ENCODE assay signal across 21 mouse cellular contexts in the genomic region with DNA sequence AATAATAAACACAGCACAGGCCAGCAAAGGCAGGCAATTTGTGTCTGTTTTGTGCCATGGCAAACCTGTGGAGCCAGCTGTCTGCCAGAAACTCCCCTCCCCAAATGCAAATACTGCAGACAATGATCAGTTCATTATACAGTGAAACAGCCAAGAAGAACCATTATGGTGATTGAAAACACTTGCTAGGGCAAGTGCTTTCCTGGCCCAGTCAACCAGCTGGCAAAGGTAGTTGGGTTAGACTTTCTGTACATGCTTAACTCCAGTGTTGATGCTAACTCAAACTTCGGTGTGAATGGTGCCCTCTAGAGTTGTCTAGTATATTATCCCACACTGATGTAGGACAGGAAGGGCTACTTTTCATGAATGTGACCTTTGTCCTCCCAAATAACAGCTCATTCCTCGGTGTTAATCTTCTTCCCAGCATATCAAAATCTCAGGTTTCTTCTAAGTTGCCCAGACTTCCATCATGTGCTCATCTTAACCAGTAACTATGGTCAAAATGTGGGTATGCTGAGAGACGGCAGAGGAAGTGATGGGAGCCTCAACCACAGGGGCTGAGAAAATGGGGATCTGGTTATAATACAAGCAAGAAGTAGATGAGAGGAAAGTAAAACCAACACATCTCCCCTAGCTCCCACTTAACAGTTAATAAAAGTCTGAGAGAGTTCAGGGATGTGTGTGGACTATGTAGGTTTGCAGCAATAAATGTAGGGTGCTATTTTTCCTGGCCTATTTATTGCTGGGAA.
A peak's percentile ranks its signal among the peaks of the same experiment; 100 is the strongest.
DNase-seq lines count a peak whose midpoint lies in the region; ATAC-seq and TF ChIP-seq lines count a peak whose summit lies in the region.
"Had no signal": no experiment of that assay in that cellular context is flagged by ENCODE, and none has a peak within 500 bp of the region (broad histone marks: within the 10 kb centered on the region; RNA-seq: fewer than 3 reads in every experiment).

No protein-coding gene starts in this region.

- no peak overlapping the region for H3K4me3 ChIP-seq in hindbrain, embryonic 14.5 days (replicated peaks; ENCODE audit: low read length)
- no peak overlapping the region for H3K4me3 ChIP-seq in hindbrain, embryonic 12.5 days
- no peak overlapping the region for H3K4me3 ChIP-seq in limb, embryonic 14.5 days (replicated peaks; ENCODE audit: low read length)
- no peak overlapping the region for H3K4me3 ChIP-seq in limb, embryonic 10.5 days
- no peak overlapping the region for H3K4me3 ChIP-seq in forebrain, postnatal 0 days (ENCODE audit: low read depth, low read length)
- no peak overlapping the region for H3K4me3 ChIP-seq in heart, embryonic 11.5 days (ENCODE audit: low read depth, low read length)
- H3K4me3 ChIP-seq: embryonic facial prominence, embryonic 13.5 days; heart, embryonic 10.5 days; midbrain, embryonic 13.5 days had no signal

- H3K4me1 ChIP-seq in hindbrain, embryonic 14.5 days (replicated peaks; ENCODE audit: control insufficient read depth, insufficient read depth, low read length): no peaks in the 10 kb centered on the region
- peaks cover 7% of the 10 kb centered on the region; the same call in 1 of the 2 replicates for H3K4me1 ChIP-seq in hindbrain, embryonic 12.5 days
- peaks cover 19% of the 10 kb centered on the region for H3K4me1 ChIP-seq in limb, embryonic 14.5 days (ENCODE audit: control insufficient read depth, insufficient read depth, low read length)
- peaks cover 22% of the 10 kb centered on the region for H3K4me1 ChIP-seq in limb, embryonic 10.5 days
- H3K4me1 ChIP-seq in forebrain, postnatal 0 days (ENCODE audit: insufficient read depth): no peaks in the 10 kb centered on the region
- H3K4me1 ChIP-seq in heart, embryonic 11.5 days (ENCODE audit: control insufficient read depth, insufficient read depth, low read length): no peaks in the 10 kb centered on the region; the same call in 1 of the 2 replicates
- H3K4me1 ChIP-seq: heart, embryonic 10.5 days; midbrain, embryonic 13.5 days had no signal

- no peak overlapping the region for H3K4me2 ChIP-seq in hindbrain, embryonic 14.5 days (replicated peaks)
- no peak overlapping the region for H3K4me2 ChIP-seq in hindbrain, embryonic 12.5 days (replicated peaks)
- H3K4me2 ChIP-seq in limb, embryonic 14.5 days (replicated peaks; ENCODE audit: low read depth, low read length, severe bottlenecking): no peak overlapping the region
- H3K4me2 ChIP-seq in forebrain, postnatal 0 days (ENCODE audit: low read depth): no peak overlapping the region
- H3K4me2 ChIP-seq in heart, embryonic 11.5 days: no peak overlapping the region
- H3K4me2 ChIP-seq: embryonic facial prominence, embryonic 13.5 days; midbrain, embryonic 13.5 days had no signal

- H3K27ac ChIP-seq in hindbrain, embryonic 14.5 days: no peak overlapping the region
- H3K27ac ChIP-seq in hindbrain, embryonic 12.5 days: no peak overlapping the region
- no peak overlapping the region for H3K27ac ChIP-seq in limb, embryonic 14.5 days (replicated peaks; ENCODE audit: low read depth, low read length)
- no peak overlapping the region for H3K27ac ChIP-seq in limb, embryonic 10.5 days
- H3K27ac ChIP-seq in forebrain, postnatal 0 days (ENCODE audit: low read depth, low read length): no peak overlapping the region
- no peak overlapping the region for H3K27ac ChIP-seq in heart, embryonic 11.5 days (ENCODE audit: low read depth, low read length)
- H3K27ac ChIP-seq: embryonic facial prominence, embryonic 13.5 days; heart, embryonic 10.5 days; macrophage; midbrain, embryonic 13.5 days had no signal

- 80% methylated on average over 3 of the region's 3 CpGs for WGBS in hindbrain, embryonic 14.5 days
- WGBS in hindbrain, embryonic 12.5 days: 61% methylated on average over 3 of the region's 3 CpGs
- WGBS in limb, embryonic 14.5 days: 39% methylated on average over 3 of the region's 3 CpGs
- 66% methylated on average over 3 of the region's 3 CpGs for WGBS in limb, embryonic 10.5 days
- 69% methylated on average over 3 of the region's 3 CpGs for WGBS in forebrain, postnatal 0 days
- 53% methylated on average over 3 of the region's 3 CpGs for WGBS in heart, embryonic 11.5 days (ENCODE audit: insufficient replicate concordance)

- H3K9me3 ChIP-seq in hindbrain, embryonic 14.5 days (ENCODE audit: control insufficient read depth, low read length): no peaks in the 10 kb centered on the region
- H3K9me3 ChIP-seq in hindbrain, embryonic 12.5 days (replicated peaks): no peaks in the 10 kb centered on the region
- no peaks in the 10 kb centered on the region for H3K9me3 ChIP-seq in limb, embryonic 14.5 days (ENCODE audit: control insufficient read depth, low read length)
- H3K9me3 ChIP-seq in limb, embryonic 10.5 days (replicated peaks): no peaks in the 10 kb centered on the region
- H3K9me3 ChIP-seq in forebrain, postnatal 0 days (ENCODE audit: low read length): no peaks in the 10 kb centered on the region
- no peaks in the 10 kb centered on the region for H3K9me3 ChIP-seq in heart, embryonic 11.5 days (replicated peaks; ENCODE audit: control insufficient read depth, low read length)
- H3K9me3 ChIP-seq: embryonic facial prominence, embryonic 13.5 days; G1E; heart, embryonic 10.5 days; midbrain, embryonic 13.5 days had no signal

- no peaks in the 10 kb centered on the region for H3K36me3 ChIP-seq in hindbrain, embryonic 14.5 days (replicated peaks; ENCODE audit: control insufficient read depth, insufficient read depth)
- H3K36me3 ChIP-seq in hindbrain, embryonic 12.5 days: no peaks in the 10 kb centered on the region
- H3K36me3 ChIP-seq in limb, embryonic 14.5 days (ENCODE audit: control insufficient read depth, insufficient read depth, low read length): no peaks in the 10 kb centered on the region
- H3K36me3 ChIP-seq in limb, embryonic 10.5 days: no peaks in the 10 kb centered on the region
- H3K36me3 ChIP-seq in forebrain, postnatal 0 days (ENCODE audit: insufficient read depth): no peaks in the 10 kb centered on the region
- no peaks in the 10 kb centered on the region for H3K36me3 ChIP-seq in heart, embryonic 11.5 days (ENCODE audit: control insufficient read depth, insufficient read depth, low read length)
- H3K36me3 ChIP-seq: embryonic facial prominence, embryonic 13.5 days; G1E; heart, embryonic 10.5 days; midbrain, embryonic 13.5 days had no signal

- no peak for TF ChIP-seq POLR2A in limb, embryonic 14.5 days (IDR thresholded peaks at IDR 0.05; ENCODE audit: borderline replicate concordance, extremely low read depth, insufficient read depth, insufficient read length)

- H3K9ac ChIP-seq in hindbrain, embryonic 14.5 days: no peak overlapping the region
- H3K9ac ChIP-seq in hindbrain, embryonic 12.5 days: no peak overlapping the region
- H3K9ac ChIP-seq in limb, embryonic 14.5 days (ENCODE audit: low read depth, low read length, severe bottlenecking): no peak overlapping the region
- H3K9ac ChIP-seq in forebrain, postnatal 0 days: no peak overlapping the region
- H3K9ac ChIP-seq in heart, embryonic 11.5 days (ENCODE audit: low read depth, low read length): no peak overlapping the region
- H3K9ac ChIP-seq: embryonic facial prominence, embryonic 13.5 days; liver, postnatal 0 days; midbrain, embryonic 13.5 days had no signal

- 0 out of 2 replicates have a peak, but pooled peaks have one; percentile 11 for ATAC-seq in hindbrain, embryonic 14.5 days (ENCODE audit: low FRiP score)
- ATAC-seq in hindbrain, embryonic 12.5 days (ENCODE audit: low FRiP score): no peak
- peak; percentile 30; the same call in 1 of the 2 replicates for ATAC-seq in limb, embryonic 14.5 days (ENCODE audit: low FRiP score, low read depth)
- no peak; the same call in 1 of the 2 replicates for ATAC-seq in forebrain, postnatal 0 days
- ATAC-seq in heart, embryonic 11.5 days (replicated peaks; ENCODE audit: insufficient number of reproducible peaks, low FRiP score, low TSS enrichment): no peak
- ATAC-seq: liver, postnatal 0 days; midbrain, embryonic 13.5 days had no signal

- H3K27me3 ChIP-seq in hindbrain, embryonic 14.5 days (ENCODE audit: control insufficient read depth, insufficient read depth, low read length): no peaks in the 10 kb centered on the region
- no peaks in the 10 kb centered on the region for H3K27me3 ChIP-seq in hindbrain, embryonic 12.5 days
- no peaks in the 10 kb centered on the region for H3K27me3 ChIP-seq in limb, embryonic 14.5 days (ENCODE audit: control insufficient read depth, insufficient read depth, low read length)
- H3K27me3 ChIP-seq in limb, embryonic 10.5 days (ENCODE audit: low read depth, poor library complexity, severe bottlenecking): no peaks in the 10 kb centered on the region
- no peaks in the 10 kb centered on the region for H3K27me3 ChIP-seq in forebrain, postnatal 0 days (ENCODE audit: insufficient read depth, low read length)
- no peaks in the 10 kb centered on the region for H3K27me3 ChIP-seq in heart, embryonic 11.5 days (ENCODE audit: control insufficient read depth, insufficient read depth, low read length)
- H3K27me3 ChIP-seq: embryonic facial prominence, embryonic 13.5 days; midbrain, embryonic 13.5 days had no signal

- DNase-seq in hindbrain, embryonic 14.5 days (ENCODE audit: low spot score): no peak
- DNase-seq in limb, embryonic 14.5 days (ENCODE audit: low spot score): no peak
- DNase-seq in limb, embryonic 10.5 days (ENCODE audit: low spot score): no peak
- DNase-seq in brain, adult 2 months (ENCODE audit: low read depth, low spot score): peak; percentile 14
- peak; percentile 16 for DNase-seq in forebrain, postnatal 0 days
- no peak for DNase-seq in ovary, postnatal 10 days (ENCODE audit: low spot score)
- DNase-seq: cerebellum, postnatal 10 days; gastrocnemius, postnatal 14 days; kidney, postnatal 14 days; liver; liver, postnatal 0 days; right cerebral cortex, adult 18-20 months; spleen, adult 18-20 months; thymus, adult 18-20 months had no signal

- no peak for TF ChIP-seq CTCF in forebrain, postnatal 0 days (IDR thresholded peaks at IDR 0.05; ENCODE audit: low read depth)

Comparison
In these comparisons a context has a peak if more than half of its experiments do, and no peak if none do; other contexts are left out.
1. ATAC-seq: peak in hindbrain, embryonic 14.5 days (single experiment) and limb, embryonic 14.5 days (single experiment); none in hindbrain, embryonic 12.5 days (single experiment), forebrain, postnatal 0 days (single experiment) and heart, embryonic 11.5 days (single experiment).
2. DNase-seq: peak in brain, adult 2 months (single experiment) and forebrain, postnatal 0 days (single experiment); none in hindbrain, embryonic 14.5 days (single experiment), limb, embryonic 14.5 days (single experiment), limb, embryonic 10.5 days (single experiment) and ovary, postnatal 10 days (single experiment).